Mouse (Mus musculus): Measurements from ENCODE around the gene Gm17571. TPM values are rescaled to one million over a fixed set of nuclear protein-coding genes. Genes with fewer than 3 reads are reported as not detected.

Gene Gm17571
- not detected in 2 replicates for polyA plus RNA-seq (2015; fragmentation: Nextera tagmentation; extraction: Ambion mirVana)

DNA sequence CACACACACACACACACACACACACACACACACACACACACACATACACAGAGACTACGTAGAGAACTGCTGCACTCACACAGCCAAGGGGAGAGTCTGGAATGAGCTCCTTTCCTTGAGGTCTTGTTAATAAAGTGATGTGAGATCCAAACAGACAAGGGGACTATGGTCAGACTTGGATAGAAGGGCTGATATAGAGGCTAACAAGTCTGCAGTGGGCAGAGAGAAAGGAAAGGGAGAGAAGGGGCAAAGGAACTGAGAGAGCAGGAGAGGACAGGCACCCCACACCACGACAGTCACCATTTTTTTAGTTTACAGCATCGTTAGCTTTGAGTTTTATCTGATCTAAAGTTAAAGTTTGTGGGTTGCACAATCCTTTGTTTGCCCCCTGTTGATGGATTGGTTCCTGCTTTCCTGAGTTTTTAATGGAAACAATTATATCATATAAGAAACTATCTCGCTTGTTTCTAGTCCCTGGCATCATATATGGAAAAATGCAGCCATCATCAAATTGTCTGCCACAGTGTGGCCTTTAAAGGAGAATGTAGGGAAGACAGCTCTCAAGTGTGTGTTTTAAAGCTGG lies at the start of gene Gm17571:
Gene Gm17571, minus strand, starts transcription at position 51 of the 583 bp plus-strand sequence.
- Histone ChIP-seq H3K27ac (ENCODE audit: low read length) (no peak within 1 kb of the TSS), H3K27me3 (ENCODE audit: control insufficient read depth, insufficient read depth, low read length) (no peaks in the 10 kb centered on the region), H3K9ac (ENCODE audit: low read length) (no peak within 1 kb of the TSS), H3K9me3 (replicated peaks; ENCODE audit: control insufficient read depth, low read length) (no peaks in the 10 kb centered on the region), H3K4me3 (ENCODE audit: low read length) (no peak within 1 kb of the TSS), H3K4me2 (ENCODE audit: low read depth, low read length) (no peak within 1 kb of the TSS), H3K36me3 (ENCODE audit: control insufficient read depth, insufficient read depth) (no peaks in the 10 kb centered on the region), H3K4me1 (ENCODE audit: control insufficient read depth, insufficient read depth, low read length) (peaks cover 15% of the 10 kb centered on the region)
- 49% methylated on average over 4 of the region's 4 CpGs for WGBS
- ATAC-seq (replicated peaks; ENCODE audit: extremely low read depth, insufficient read depth, low FRiP score), result no peak

DNA sequence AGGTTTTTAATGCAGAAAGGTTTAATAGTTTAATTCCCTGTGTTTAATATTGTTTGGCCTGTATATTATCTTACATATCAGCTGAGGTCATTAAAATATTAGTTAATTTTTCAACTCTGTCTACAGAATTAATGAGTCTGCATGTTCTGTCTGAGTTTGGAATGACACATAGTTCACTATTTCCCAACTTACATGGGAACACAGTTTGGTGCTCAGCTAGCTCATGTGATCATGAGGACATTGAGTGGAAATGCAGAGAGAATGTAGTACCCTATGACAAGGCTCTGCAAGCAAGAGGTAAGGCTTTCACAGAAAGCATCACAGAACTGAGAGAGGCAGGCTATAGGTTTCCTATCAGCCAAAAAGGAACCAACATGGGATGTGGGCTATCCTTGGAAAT lies 49.0 kb upstream of the Gm17571 start:
- ATAC-seq (replicated peaks; ENCODE audit: extremely low read depth, insufficient read depth, low FRiP score), result no peak
- H3K9ac ChIP-seq (ENCODE audit: low read length), result no peak overlapping the region
- H3K27me3 ChIP-seq (ENCODE audit: control insufficient read depth, insufficient read depth, low read length), result no peaks in the 10 kb centered on the region
- H3K27ac ChIP-seq (ENCODE audit: low read length), result no peak overlapping the region
- no peak overlapping the region for H3K4me3 ChIP-seq (ENCODE audit: low read length)
- H3K9me3 ChIP-seq (replicated peaks; ENCODE audit: control insufficient read depth, low read length), result no peaks in the 10 kb centered on the region
- no peak overlapping the region for H3K4me2 ChIP-seq (ENCODE audit: low read depth, low read length)
- H3K4me1 ChIP-seq (ENCODE audit: control insufficient read depth, insufficient read depth, low read length), result peaks cover 30% of the 10 kb centered on the region
- H3K36me3 ChIP-seq (ENCODE audit: control insufficient read depth, insufficient read depth), result no peaks in the 10 kb centered on the region

DNA sequence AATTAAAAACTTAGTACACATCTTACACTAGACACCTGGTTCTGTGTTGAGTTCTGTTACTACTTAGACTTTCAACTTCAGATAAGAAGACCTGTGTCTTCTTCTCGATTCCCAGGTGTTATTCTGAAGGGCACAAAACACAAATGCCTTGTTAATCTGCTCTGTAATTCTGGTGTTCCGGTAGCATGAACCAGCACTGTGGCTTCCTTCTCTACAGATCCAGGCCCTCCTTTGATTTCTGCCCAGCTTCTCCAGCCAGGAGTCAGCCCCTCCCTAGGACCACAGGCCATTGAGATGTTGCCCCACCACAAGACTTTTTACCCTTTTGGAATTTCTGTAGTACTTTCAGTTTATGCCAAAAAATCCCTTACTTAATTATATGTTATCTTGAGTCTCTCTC lies 47.2 kb upstream of the Gm17571 start:
- WGBS, result 72% methylated on average over 2 of the region's 2 CpGs
- Histone ChIP-seq H3K4me1 (ENCODE audit: control insufficient read depth, insufficient read depth, low read length) (peaks cover 28% of the 10 kb centered on the region), H3K9ac (ENCODE audit: low read length) (no peak overlapping the region)

DNA sequence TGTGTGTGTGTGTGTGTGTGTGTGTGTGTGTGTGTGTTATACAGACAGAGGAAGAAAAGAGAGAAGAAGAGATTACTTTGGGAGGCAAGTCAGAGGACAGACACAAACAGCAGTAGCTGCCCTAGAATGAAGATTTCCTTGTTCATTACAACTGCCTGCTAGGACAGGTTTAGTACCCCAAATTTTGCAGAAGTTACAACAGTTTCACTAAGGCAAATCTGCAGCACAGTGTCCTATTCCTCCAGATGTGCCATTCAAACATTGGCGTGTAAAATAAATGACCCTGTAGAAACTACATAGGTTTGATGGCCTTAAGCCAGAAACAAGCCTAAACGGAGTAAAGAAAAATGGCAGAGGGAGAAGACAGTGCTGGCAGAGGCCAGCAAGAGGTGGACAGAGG lies 46.3 kb upstream of the Gm17571 start:
- no peak overlapping the region for H3K4me3 ChIP-seq (ENCODE audit: low read length)
- peaks cover 20% of the 10 kb centered on the region for H3K4me1 ChIP-seq (ENCODE audit: control insufficient read depth, insufficient read depth, low read length)
- no peaks in the 10 kb centered on the region for H3K27me3 ChIP-seq (ENCODE audit: control insufficient read depth, insufficient read depth, low read length)
- H3K36me3 ChIP-seq (ENCODE audit: control insufficient read depth, insufficient read depth), result no peaks in the 10 kb centered on the region
- no peaks in the 10 kb centered on the region for H3K9me3 ChIP-seq (replicated peaks; ENCODE audit: control insufficient read depth, low read length)
- whole genome bisulfite sequencing, result 69% methylated on average over 2 of the region's 2 CpGs
- no peak for ATAC-seq (replicated peaks; ENCODE audit: extremely low read depth, insufficient read depth, low FRiP score)
- H3K9ac ChIP-seq (ENCODE audit: low read length), result no peak overlapping the region
- H3K27ac ChIP-seq (ENCODE audit: low read length), result no peak overlapping the region
- H3K4me2 ChIP-seq (ENCODE audit: low read depth, low read length), result no peak overlapping the region

More for the DNA sequence above, 47.2 kb upstream of the Gm17571 start:
- Histone ChIP-seq H3K4me2 (ENCODE audit: low read depth, low read length) (no peak overlapping the region), H3K27ac (ENCODE audit: low read length) (no peak overlapping the region), H3K9me3 (replicated peaks; ENCODE audit: control insufficient read depth, low read length) (no peaks in the 10 kb centered on the region), H3K4me3 (ENCODE audit: low read length) (no peak overlapping the region), H3K36me3 (ENCODE audit: control insufficient read depth, insufficient read depth) (no peaks in the 10 kb centered on the region), H3K27me3 (ENCODE audit: control insufficient read depth, insufficient read depth, low read length) (no peaks in the 10 kb centered on the region)
- no peak for ATAC-seq (replicated peaks; ENCODE audit: extremely low read depth, insufficient read depth, low FRiP score)

DNA sequence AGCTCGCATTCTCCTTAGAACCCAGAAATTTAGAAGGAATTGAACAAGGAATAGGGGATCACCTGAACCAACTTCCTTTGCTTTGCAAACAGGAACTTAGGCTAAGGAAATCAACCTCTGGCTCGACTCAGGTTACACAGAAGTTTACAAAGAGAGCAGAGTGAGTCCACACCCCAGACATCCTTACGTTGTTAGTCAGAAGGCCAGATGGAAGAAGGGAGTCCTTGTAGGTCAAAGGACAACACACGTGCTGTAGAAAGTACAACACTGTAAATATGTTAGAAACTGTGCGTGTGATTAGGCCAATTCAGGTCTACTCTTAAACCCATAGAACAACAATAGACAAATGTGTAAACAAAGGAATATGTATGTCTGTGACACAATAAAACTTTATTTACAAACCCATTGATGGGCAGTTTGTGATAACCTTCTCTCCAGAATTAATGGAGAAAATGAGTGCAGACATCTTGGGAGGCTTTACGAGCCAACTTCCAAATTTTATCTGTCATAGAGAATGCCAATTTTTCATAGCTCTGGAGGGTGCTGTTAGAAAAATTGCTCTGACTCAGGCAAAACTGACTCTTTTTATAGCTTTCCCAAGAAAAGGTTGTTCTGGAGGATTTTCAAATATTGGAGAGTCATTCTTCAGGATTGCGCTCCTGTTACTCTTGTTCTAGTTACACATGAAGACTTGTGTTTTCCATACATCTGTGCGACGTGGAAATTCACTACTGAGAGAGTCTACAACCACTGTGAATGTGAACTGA lies 45.5 kb upstream of the Gm17571 start:
- Histone ChIP-seq H3K9me3 (replicated peaks; ENCODE audit: control insufficient read depth, low read length) (no peaks in the 10 kb centered on the region), H3K9ac (ENCODE audit: low read length) (no peak overlapping the region), H3K4me1 (ENCODE audit: control insufficient read depth, insufficient read depth, low read length) (peaks cover 13% of the 10 kb centered on the region), H3K27ac (ENCODE audit: low read length) (no peak overlapping the region), H3K36me3 (ENCODE audit: control insufficient read depth, insufficient read depth) (no peaks in the 10 kb centered on the region), H3K4me3 (ENCODE audit: low read length) (no peak overlapping the region), H3K4me2 (ENCODE audit: low read depth, low read length) (no peak overlapping the region), H3K27me3 (ENCODE audit: control insufficient read depth, insufficient read depth, low read length) (no peaks in the 10 kb centered on the region)
- 79% methylated on average over 9 of the region's 9 CpGs for WGBS
- ATAC-seq (replicated peaks; ENCODE audit: extremely low read depth, insufficient read depth, low FRiP score), result no peak

DNA sequence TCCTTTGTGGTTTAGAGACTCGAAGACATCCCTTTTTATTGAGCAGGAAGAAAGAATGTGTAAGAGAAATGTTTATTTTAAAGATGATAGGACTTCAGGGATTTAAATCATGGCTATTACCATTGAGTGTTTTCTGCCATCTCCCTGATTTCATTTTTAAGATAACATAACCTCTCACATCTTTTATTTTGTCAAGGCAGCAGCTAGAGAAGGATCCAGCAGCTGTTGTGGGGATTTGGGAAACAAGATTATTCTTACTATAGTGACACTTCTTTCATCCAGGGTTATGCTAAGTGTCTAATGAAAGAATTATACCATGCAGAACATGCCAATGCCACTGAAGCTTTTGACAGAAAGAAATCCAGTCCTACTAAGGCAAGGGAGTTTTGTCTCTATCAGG lies 44.6 kb upstream of the Gm17571 start:
- no peaks in the 10 kb centered on the region for H3K9me3 ChIP-seq (replicated peaks; ENCODE audit: control insufficient read depth, low read length)
- ATAC-seq (replicated peaks; ENCODE audit: extremely low read depth, insufficient read depth, low FRiP score), result no peak
- no peaks in the 10 kb centered on the region for H3K36me3 ChIP-seq (ENCODE audit: control insufficient read depth, insufficient read depth)
- peaks cover 10% of the 10 kb centered on the region for H3K4me1 ChIP-seq (ENCODE audit: control insufficient read depth, insufficient read depth, low read length)
- WGBS, result 53% methylated on average over 1 of the region's 1 CpGs
- no peak overlapping the region for H3K9ac ChIP-seq (ENCODE audit: low read length)
- H3K4me3 ChIP-seq (ENCODE audit: low read length), result no peak overlapping the region
- H3K27ac ChIP-seq (ENCODE audit: low read length), result no peak overlapping the region
- no peak overlapping the region for H3K4me2 ChIP-seq (ENCODE audit: low read depth, low read length)
- no peaks in the 10 kb centered on the region for H3K27me3 ChIP-seq (ENCODE audit: control insufficient read depth, insufficient read depth, low read length)

DNA sequence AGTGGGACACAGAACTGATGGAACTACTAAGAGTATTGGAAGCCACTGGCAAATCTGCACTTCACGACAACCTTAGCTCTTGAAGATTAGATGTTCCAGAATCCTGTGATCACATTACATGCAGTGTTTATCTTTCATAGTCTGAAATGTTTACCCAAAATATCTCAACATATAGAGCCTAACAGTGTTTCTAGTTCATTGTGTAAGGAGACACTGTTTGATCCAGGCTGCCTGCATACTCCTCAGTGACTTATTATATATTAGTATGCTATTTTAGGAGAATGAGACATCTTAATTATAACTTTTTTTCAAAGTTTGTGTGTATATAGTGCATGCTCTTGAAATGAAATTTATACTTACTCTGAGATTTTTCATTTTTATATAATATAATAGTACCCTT lies 39.4 kb upstream of the Gm17571 start:
- peaks cover 26% of the 10 kb centered on the region for H3K4me1 ChIP-seq (ENCODE audit: control insufficient read depth, insufficient read depth, low read length)
- no peak overlapping the region for H3K4me2 ChIP-seq (ENCODE audit: low read depth, low read length)
- H3K27me3 ChIP-seq (ENCODE audit: control insufficient read depth, insufficient read depth, low read length), result no peaks in the 10 kb centered on the region
- no peak overlapping the region for H3K27ac ChIP-seq (ENCODE audit: low read length)
- ATAC-seq (replicated peaks; ENCODE audit: extremely low read depth, insufficient read depth, low FRiP score), result no peak
- no peak overlapping the region for H3K9ac ChIP-seq (ENCODE audit: low read length)
- H3K9me3 ChIP-seq (replicated peaks; ENCODE audit: control insufficient read depth, low read length), result no peaks in the 10 kb centered on the region
- no peaks in the 10 kb centered on the region for H3K36me3 ChIP-seq (ENCODE audit: control insufficient read depth, insufficient read depth)
- H3K4me3 ChIP-seq (ENCODE audit: low read length), result no peak overlapping the region
- WGBS, result 38% methylated on average over 1 of the region's 1 CpGs

DNA sequence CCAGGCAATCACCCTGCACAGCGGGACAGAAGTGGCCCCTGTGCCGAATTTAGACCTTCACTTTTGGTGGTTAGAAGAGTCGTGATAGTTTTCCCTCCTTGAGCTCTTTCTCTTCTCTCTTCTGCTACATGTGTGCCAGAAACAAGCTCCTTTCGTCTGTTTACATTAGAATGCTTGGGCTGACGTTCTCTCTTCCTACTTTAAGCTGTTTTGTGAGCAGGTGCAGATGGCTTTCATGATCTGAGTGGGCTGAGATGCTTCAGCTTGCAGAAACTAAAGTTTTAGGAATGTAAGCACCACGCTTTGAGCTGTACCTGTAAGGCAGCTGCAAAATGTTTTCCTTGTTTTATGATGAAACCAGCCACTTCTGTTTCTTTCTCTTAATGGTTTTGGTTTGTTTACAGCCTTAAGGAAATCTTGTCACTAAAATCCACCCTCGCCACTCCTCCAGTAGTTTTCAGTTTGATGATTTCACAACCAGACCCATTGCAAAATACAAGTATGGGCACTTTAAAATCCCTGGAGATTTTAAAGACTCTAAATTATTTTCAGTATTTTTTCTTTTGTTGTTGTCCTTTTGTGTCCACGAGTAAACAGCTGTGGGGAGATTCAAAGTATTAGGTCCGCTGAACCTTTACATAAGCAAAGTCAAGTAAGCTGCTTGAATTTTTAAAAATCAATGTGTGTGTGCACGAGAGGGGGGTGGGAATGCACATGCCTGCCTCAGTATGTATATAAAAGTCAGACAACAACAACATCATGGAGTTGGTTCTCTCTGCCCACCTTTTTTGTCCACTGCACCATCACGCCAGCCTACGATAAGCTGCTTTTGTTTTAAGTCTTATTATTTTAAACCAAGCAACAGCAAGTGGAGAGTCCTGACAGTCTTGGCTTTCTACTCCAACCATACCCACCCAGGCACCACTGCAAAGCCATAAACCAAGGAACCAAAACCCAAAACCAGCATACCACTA lies 38.0 kb upstream of the Gm17571 start:
- H3K27me3 ChIP-seq (ENCODE audit: control insufficient read depth, insufficient read depth, low read length), result no peaks in the 10 kb centered on the region
- peak; percentile 14; the same call in 1 of the 2 replicates for ATAC-seq (replicated peaks; ENCODE audit: extremely low read depth, insufficient read depth, low FRiP score)
- WGBS, result 48% methylated on average over 12 of the region's 12 CpGs
- peak overlapping the region; percentile 71; the same call in 1 of the 2 replicates for H3K27ac ChIP-seq (ENCODE audit: low read length)
- peak overlapping the region; percentile 39 for H3K9ac ChIP-seq (ENCODE audit: low read length)
- peaks cover 30% of the 10 kb centered on the region for H3K4me1 ChIP-seq (ENCODE audit: control insufficient read depth, insufficient read depth, low read length)
- H3K4me2 ChIP-seq (ENCODE audit: low read depth, low read length), result peak overlapping the region; percentile 51
- no peaks in the 10 kb centered on the region for H3K9me3 ChIP-seq (replicated peaks; ENCODE audit: control insufficient read depth, low read length)
- peak overlapping the region; percentile 13 for H3K4me3 ChIP-seq (ENCODE audit: low read length)
- no peaks in the 10 kb centered on the region for H3K36me3 ChIP-seq (ENCODE audit: control insufficient read depth, insufficient read depth)
